ENCODE assay signal across 29 mouse cellular contexts in genomic region chr2:165996130-165996529, GRCm38 (mm10). TPM values are rescaled to one million over a fixed set of nuclear protein-coding genes. Genes with fewer than 3 reads are reported as not detected.
DNase-seq lines count a peak whose midpoint lies in the region; ATAC-seq and TF ChIP-seq lines count a peak whose summit lies in the region.
"Had no signal": no experiment of that assay in that cellular context is flagged by ENCODE, and none has a peak within 500 bp of the region (broad histone marks: within the 10 kb centered on the region; RNA-seq: fewer than 3 reads in every experiment).

No protein-coding gene starts in this region.

- no peak for TF ChIP-seq POLR2A in cerebellum, adult 2 months (IDR thresholded peaks at IDR 0.05; ENCODE audit: borderline replicate concordance, insufficient read depth, low read length)

- TF ChIP-seq CTCF in gastrocnemius, adult 2 months (IDR thresholded peaks at IDR 0.05): no peak
- TF ChIP-seq CTCF in E14TG2a.4 (conservative IDR thresholded peaks at IDR 0.05; ENCODE audit: low read length): no peak
- TF ChIP-seq CTCF in kidney, postnatal 0 days (IDR thresholded peaks at IDR 0.05; ENCODE audit: low read depth): no peak
- no peak for TF ChIP-seq CTCF in cerebellum, adult 2 months (IDR thresholded peaks at IDR 0.05; ENCODE audit: borderline replicate concordance, insufficient read depth, low read depth, low read length)
- TF ChIP-seq CTCF in liver, postnatal 0 days (IDR thresholded peaks at IDR 0.05; ENCODE audit: low read depth): no peak

- H3K4me2 ChIP-seq in kidney, postnatal 0 days (ENCODE audit: low read length): no peak overlapping the region
- no peak overlapping the region for H3K4me2 ChIP-seq in stomach, embryonic 14.5 days (replicated peaks; ENCODE audit: low read depth, low read length)
- no peak overlapping the region for H3K4me2 ChIP-seq in liver, postnatal 0 days (ENCODE audit: low read depth, low read length)
- H3K4me2 ChIP-seq: forebrain, embryonic 15.5 days; heart, embryonic 12.5 days; liver, embryonic 15.5 days; midbrain, embryonic 13.5 days; stomach, embryonic 15.5 days had no signal

- no peaks in the 10 kb centered on the region for H3K27me3 ChIP-seq in E14TG2a.4 (ENCODE audit: insufficient read depth, low read length)
- no peaks in the 10 kb centered on the region for H3K27me3 ChIP-seq in kidney, postnatal 0 days (ENCODE audit: insufficient read depth, low read length)
- H3K27me3 ChIP-seq in stomach, embryonic 14.5 days (ENCODE audit: control insufficient read depth, insufficient read depth, low read length): no peaks in the 10 kb centered on the region
- no peaks in the 10 kb centered on the region for H3K27me3 ChIP-seq in cerebellum, adult 2 months (ENCODE audit: control insufficient read depth, insufficient read depth, low read length)
- H3K27me3 ChIP-seq in liver, postnatal 0 days (ENCODE audit: insufficient read depth, low read length): 0 out of 2 replicates have a peak, but pooled peaks cover 3% of the 10 kb centered on the region
- H3K27me3 ChIP-seq: forebrain, embryonic 15.5 days; heart, embryonic 12.5 days; midbrain, embryonic 13.5 days; Patski; stomach, embryonic 15.5 days had no signal

- no peak overlapping the region for H3K9ac ChIP-seq in kidney, postnatal 0 days (ENCODE audit: low read depth, low read length)
- no peak overlapping the region for H3K9ac ChIP-seq in stomach, embryonic 14.5 days (replicated peaks; ENCODE audit: low read depth, low read length)
- H3K9ac ChIP-seq in liver, postnatal 0 days (replicated peaks): no peak overlapping the region
- H3K9ac ChIP-seq: forebrain, embryonic 15.5 days; heart, embryonic 12.5 days; liver, embryonic 15.5 days; midbrain, embryonic 13.5 days; stomach, embryonic 15.5 days had no signal

- WGBS in kidney, postnatal 0 days: 55% methylated on average over 4 of the region's 4 CpGs
- WGBS in stomach, embryonic 14.5 days: 88% methylated on average over 4 of the region's 4 CpGs
- 64% methylated on average over 4 of the region's 4 CpGs for WGBS in cerebellum, adult 2 months
- 65% methylated on average over 4 of the region's 4 CpGs for WGBS in liver, postnatal 0 days (ENCODE audit: insufficient replicate concordance)

- peak overlapping the region; percentile 19; the same call in 1 of the 2 replicates for H3K4me3 ChIP-seq in gastrocnemius, adult 2 months
- 0 out of 2 replicates have a peak overlapping the region, but pooled peaks have one; percentile 6 for H3K4me3 ChIP-seq in E14TG2a.4 (replicated peaks; ENCODE audit: low read length)
- H3K4me3 ChIP-seq in kidney, postnatal 0 days (replicated peaks; ENCODE audit: low read depth, low read length): no peak overlapping the region
- no peak overlapping the region for H3K4me3 ChIP-seq in stomach, embryonic 14.5 days (ENCODE audit: low read depth, low read length)
- H3K4me3 ChIP-seq in cerebellum, adult 2 months (replicated peaks; ENCODE audit: insufficient read depth, low read depth, low read length): no peak overlapping the region
- H3K4me3 ChIP-seq in liver, postnatal 0 days (ENCODE audit: low read depth, low read length): no peak overlapping the region
- H3K4me3 ChIP-seq: embryonic facial prominence, embryonic 10.5 days; forebrain, embryonic 15.5 days; heart, embryonic 12.5 days; left cerebral cortex, adult 2 months; limb, embryonic 10.5 days; liver, embryonic 15.5 days; midbrain, embryonic 13.5 days; stomach, embryonic 15.5 days had no signal

- peak overlapping the region; percentile 61 for H3K27ac ChIP-seq in gastrocnemius, adult 2 months
- H3K27ac ChIP-seq in kidney, postnatal 0 days: peak overlapping the region; percentile 20; the same call in 1 of the 2 replicates
- 0 out of 2 replicates have a peak overlapping the region, but pooled peaks have one; percentile 21 for H3K27ac ChIP-seq in stomach, embryonic 14.5 days (ENCODE audit: low read length)
- no peak overlapping the region for H3K27ac ChIP-seq in cerebellum, adult 2 months (ENCODE audit: insufficient read depth, low read length)
- H3K27ac ChIP-seq in liver, postnatal 0 days (ENCODE audit: low read depth): no peak overlapping the region
- H3K27ac ChIP-seq: embryonic facial prominence, embryonic 10.5 days; forebrain, embryonic 15.5 days; left cerebral cortex, adult 2 months; limb, embryonic 10.5 days; liver, embryonic 15.5 days; midbrain, embryonic 13.5 days had no signal

- no peak for DNase-seq in gastrocnemius, adult 2 months
- DNase-seq in gastrocnemius, adult 8-10 months (ENCODE audit: low spot score in 2 of 2): no peak
- no peak for DNase-seq in kidney, postnatal 0 days (ENCODE audit: low spot score)
- DNase-seq in left cerebral cortex, adult 18-20 months (ENCODE audit: low spot score in 2 of 2): no peak
- no peak for DNase-seq in cerebellum, adult 2 months
- no peak for DNase-seq in liver, postnatal 0 days
- DNase-seq: adrenal gland, adult 2 months; cerebellum, adult 11 months; cerebellum, postnatal 10 days; gastrocnemius, postnatal 14 days; heart, postnatal 10 days; liver; right cerebral cortex, postnatal 25 days; thymus, adult 2 months; thymus, postnatal 4 days had no signal

- intact Hi-C loops in gastrocnemius, adult 2 months (cut with DNase I): no loop called here

- H3K4me1 ChIP-seq in E14TG2a.4 (replicated peaks; ENCODE audit: low read depth, low read length): peaks cover 87% of the 10 kb centered on the region
- H3K4me1 ChIP-seq in kidney, postnatal 0 days (replicated peaks; ENCODE audit: insufficient read depth, low read length): peaks cover 16% of the 10 kb centered on the region
- peaks cover 30% of the 10 kb centered on the region for H3K4me1 ChIP-seq in stomach, embryonic 14.5 days (ENCODE audit: control insufficient read depth, insufficient read depth, low read length)
- 0 out of 2 replicates have a peak, but pooled peaks cover 3% of the 10 kb centered on the region for H3K4me1 ChIP-seq in cerebellum, adult 2 months (ENCODE audit: control insufficient read depth, insufficient read depth, low read length)
- H3K4me1 ChIP-seq in liver, postnatal 0 days (ENCODE audit: insufficient read depth): peaks cover 19% of the 10 kb centered on the region

- no peak for TF ChIP-seq EP300 in liver, postnatal 0 days (IDR thresholded peaks at IDR 0.05; ENCODE audit: low read depth)

- no peak for ATAC-seq in kidney, postnatal 0 days (replicated peaks; ENCODE audit: low FRiP score, low read depth)
- no peak for ATAC-seq in stomach, embryonic 14.5 days (ENCODE audit: insufficient number of reproducible peaks, insufficient read depth, low FRiP score, low read depth)
- ATAC-seq in liver, postnatal 0 days: no peak
- ATAC-seq: forebrain, embryonic 15.5 days; intestine, postnatal 0 days; lung, postnatal 0 days; midbrain, embryonic 13.5 days; Patski had no signal

- peaks cover 26% of the 10 kb centered on the region for H3K36me3 ChIP-seq in E14TG2a.4 (ENCODE audit: insufficient read depth, low read length)
- no peaks in the 10 kb centered on the region for H3K36me3 ChIP-seq in kidney, postnatal 0 days (ENCODE audit: insufficient read depth, low read length)
- H3K36me3 ChIP-seq in stomach, embryonic 14.5 days (ENCODE audit: control insufficient read depth, insufficient read depth, low read length): no peaks in the 10 kb centered on the region
- no peaks in the 10 kb centered on the region for H3K36me3 ChIP-seq in liver, postnatal 0 days (replicated peaks; ENCODE audit: insufficient read depth, low read length)
- H3K36me3 ChIP-seq: forebrain, embryonic 15.5 days; liver, embryonic 15.5 days; midbrain, embryonic 13.5 days; stomach, embryonic 15.5 days had no signal

- no peaks in the 10 kb centered on the region for H3K9me3 ChIP-seq in E14TG2a.4 (ENCODE audit: low read length)
- H3K9me3 ChIP-seq in kidney, postnatal 0 days (replicated peaks; ENCODE audit: low read length): no peaks in the 10 kb centered on the region
- H3K9me3 ChIP-seq in stomach, embryonic 14.5 days (ENCODE audit: control insufficient read depth, low read depth, low read length): no peaks in the 10 kb centered on the region
- no peaks in the 10 kb centered on the region for H3K9me3 ChIP-seq in liver, postnatal 0 days (ENCODE audit: low read length)
- H3K9me3 ChIP-seq: embryonic facial prominence, embryonic 10.5 days; forebrain, embryonic 15.5 days; G1E; heart, embryonic 12.5 days; limb, embryonic 10.5 days; liver, embryonic 15.5 days; midbrain, embryonic 13.5 days; stomach, embryonic 15.5 days had no signal

RNA-seq across cellular contexts. Expression of gene Ncoa3, which starts 3.7 kb away (rescaled TPM):
- 10 to 100 TPM; 21.0 to 24.8 TPM for total RNA-seq in gastrocnemius, adult 2 months (2021)
- 10 to 100 TPM; 12.1 to 18.8 (median 16.0) TPM for total RNA-seq in gastrocnemius, adult 8-10 months (2022)
- polyA plus RNA-seq in kidney, postnatal 0 days (2015; fragmentation: Nextera tagmentation; extraction: Ambion mirVana): 14.6 and 15.9 TPM in 2 replicates
- 22.8 and 25.7 TPM in 2 replicates for polyA plus RNA-seq in stomach, embryonic 14.5 days (2014; fragmentation: Nextera tagmentation; extraction: Ambion mirVana)
- total RNA-seq in left cerebral cortex, adult 18-20 months (2021): 10 to 100 TPM; 35.8 to 38.7 TPM
- 23.6 and 23.7 TPM in 2 replicates for polyA plus RNA-seq in cerebellum, adult 2 months (2012; rRNA removed)
- polyA plus RNA-seq in liver, postnatal 0 days (2015; fragmentation: Nextera tagmentation; extraction: Ambion mirVana): 3.3 and 3.9 TPM in 2 replicates

Comparison
In these comparisons a context has a peak if more than half of its experiments do, and no peak if none do; other contexts are left out.
1. H3K27ac ChIP-seq: peak in gastrocnemius, adult 2 months (single experiment), kidney, postnatal 0 days (single experiment) and stomach, embryonic 14.5 days (single experiment); none in cerebellum, adult 2 months (single experiment) and liver, postnatal 0 days (single experiment).
2. H3K4me3 ChIP-seq: peak in gastrocnemius, adult 2 months (single experiment) and E14TG2a.4 (single experiment); none in kidney, postnatal 0 days (single experiment), stomach, embryonic 14.5 days (single experiment), cerebellum, adult 2 months (single experiment) and liver, postnatal 0 days (single experiment).